Mouse (Mus musculus) lung, postnatal 36 days (tissue): ENCODE data around the gene Hook1.
"Not testable (repeated sequence)": the region's sequence is repeated elsewhere in the genome, so short reads cannot be mapped to it uniquely, and the experiment has no call there.

Source experiments
- DNase-seq: peaks from one replicate; pipeline ENCODE4 v3.0.0; 2022; ENCODE audit warnings: mixed read lengths

The Hook1 gene

DNA sequence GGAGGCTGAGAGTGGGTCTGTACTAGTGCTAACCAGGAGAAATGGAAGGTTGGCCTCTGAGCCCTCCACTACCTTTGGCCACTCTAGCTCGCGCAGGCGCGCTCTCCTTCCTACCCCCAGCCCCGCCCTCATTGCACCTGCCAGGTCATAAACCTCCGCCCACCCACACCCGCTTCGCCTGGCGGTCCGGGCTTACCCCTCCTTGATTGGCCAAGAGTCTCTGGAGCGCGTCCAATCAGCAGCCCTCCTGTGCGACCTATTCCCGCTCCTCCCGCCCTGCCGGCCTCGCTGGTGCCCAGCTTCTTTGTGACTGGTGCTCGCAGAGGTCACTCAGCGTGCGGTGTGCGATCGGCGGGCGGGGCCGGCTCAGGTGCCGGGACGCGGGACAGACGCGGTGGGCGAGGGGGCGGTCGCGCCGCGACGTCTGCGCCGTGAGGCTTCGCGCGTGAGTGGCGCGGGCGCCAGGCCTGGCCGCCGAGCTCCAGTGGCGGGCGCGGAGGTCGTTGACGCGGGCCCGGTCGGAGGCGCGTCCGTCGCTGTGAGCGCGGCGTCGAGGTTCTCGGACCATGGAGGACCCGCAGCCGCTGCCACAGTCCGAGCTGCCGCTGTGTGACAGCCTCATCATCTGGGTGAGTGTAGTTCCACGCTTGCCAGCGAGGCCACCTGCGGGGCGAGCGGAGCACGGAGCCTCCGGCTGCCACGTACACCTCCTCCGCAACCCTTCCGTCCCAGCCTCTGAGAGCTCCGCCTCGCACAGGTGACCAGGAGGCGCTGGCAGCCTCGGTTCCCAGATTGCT, at the start of gene Hook1:
Hook1 (plus strand) TSS at position 313 of the 797 bp plus-strand sequence.
- DNase-seq: peak; percentile 96

DNA sequence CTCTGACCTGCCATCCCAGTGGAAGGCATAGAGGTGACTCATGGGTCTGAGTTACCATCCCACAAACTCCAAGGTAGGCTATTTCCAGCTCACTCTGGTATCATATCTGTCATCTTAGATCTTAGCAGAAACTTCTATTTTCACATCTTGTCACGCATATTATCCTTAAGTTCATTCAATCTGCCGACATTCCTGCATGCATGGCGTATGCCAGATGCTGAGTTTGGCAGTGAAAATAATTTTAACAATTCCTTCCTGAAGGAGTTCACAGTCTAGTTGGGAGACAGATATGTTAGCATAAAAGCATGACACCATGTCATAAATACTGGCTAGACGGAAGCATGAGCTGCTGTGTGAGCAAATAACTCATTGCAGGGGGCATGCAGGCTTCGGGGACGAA, 49.3 kb upstream of the Hook1 start:
- no peak for DNase-seq

DNA sequence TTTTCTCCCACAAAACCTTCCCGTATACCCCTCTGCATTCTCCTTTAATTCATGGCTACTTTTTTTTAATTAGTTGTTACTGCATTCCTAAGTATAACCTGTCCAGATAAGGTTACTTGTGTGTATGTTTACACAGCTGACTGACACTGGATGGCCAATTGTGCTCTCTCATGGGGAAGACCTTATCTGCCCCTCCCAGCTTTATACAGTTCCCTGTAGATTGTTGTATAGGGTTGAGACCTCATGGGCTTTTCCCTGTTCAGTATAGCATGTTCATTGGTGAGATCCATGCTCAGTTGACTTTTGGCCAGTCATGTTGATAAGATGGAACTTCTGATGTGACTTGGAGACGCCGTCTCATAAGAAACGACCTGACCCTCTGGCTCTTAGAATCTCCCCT, 46.6 kb upstream of the Hook1 start:
- no peak for DNase-seq

DNA sequence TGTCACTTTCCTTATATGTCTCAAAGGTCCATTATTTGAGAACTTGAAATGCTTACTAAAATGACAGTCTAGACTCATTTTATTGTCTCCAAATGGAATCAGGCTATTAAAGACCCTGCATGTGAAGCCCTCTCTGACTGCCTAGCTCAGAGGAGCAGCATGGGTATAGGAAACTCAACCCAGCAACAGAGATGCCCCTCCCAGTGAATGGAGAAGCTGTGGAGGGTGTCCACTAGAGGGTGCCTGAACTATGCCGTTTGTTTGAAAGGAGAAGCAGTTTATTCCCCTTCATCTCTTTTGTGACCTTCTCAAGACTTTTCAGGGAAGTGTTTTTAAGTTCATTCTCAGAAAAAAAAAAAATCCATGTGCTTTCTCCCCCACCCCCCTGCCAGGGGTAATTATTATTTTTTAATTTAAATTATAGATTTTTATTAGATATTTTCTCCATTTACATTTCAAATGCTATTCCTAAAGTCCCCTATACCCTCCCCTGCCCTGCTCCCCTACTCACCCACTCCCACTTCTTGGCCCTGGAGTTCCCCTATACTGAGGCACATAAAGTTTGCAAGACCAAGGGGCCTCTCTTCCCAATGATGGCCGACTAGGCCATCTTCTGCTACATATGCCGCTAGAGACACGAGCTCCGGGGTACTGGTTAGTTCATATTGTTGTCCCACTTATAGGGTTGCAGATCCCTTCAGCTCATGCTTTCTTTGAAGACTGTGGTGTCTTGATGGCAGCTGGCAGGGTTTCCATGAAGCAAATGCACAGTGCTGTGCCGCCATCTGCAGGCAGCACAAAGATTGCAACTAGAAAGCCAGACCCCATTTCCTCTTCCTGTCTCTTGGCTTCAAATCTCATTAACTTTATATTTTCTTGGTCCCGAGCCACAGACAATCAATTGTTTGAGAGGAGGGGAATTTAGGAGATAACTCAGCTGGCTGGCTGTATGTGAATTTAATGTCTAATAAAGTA, 42.5 kb upstream of the Hook1 start:
- DNase-seq: peak; percentile 82

DNA sequence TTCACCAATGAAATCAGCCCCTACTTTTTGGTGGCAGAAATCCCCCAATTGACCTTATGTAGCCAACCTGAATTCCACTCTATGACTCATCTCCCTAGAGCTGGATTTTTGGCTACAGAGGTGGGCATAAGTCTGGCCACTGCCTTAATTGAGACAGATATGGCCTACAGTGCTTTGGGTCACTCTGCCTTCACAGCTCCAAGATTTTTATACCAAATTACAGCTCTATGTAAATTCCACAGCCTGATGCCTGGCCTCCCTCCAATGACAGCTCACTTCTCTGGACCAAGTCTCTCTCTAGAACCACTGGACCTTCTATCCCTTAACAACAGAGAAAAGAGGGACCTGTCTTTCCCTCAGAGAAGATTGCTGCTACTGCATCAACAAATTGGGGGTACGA, 38.2 kb upstream of the Hook1 start:
- no peak for DNase-seq

DNA sequence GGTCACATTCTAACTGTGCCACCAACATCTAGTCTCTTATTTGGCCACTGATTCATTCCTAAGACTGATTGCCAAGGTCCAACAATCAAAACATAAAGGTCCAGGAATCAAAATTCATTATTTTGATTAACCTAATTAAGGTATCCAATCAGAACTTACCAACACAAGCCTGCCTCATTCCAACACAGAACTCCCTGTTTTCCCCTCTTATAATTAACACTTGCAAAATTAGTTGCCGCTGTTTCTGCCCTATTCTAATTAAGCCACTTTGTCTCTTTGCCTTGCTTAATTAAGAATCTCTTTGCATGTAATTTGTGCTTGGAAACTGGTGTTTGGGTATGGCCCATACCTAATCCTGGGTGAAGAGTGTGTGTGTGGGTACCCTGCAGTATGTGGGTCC, 37.1 kb upstream of the Hook1 start:
- DNase-seq: no peak

DNA sequence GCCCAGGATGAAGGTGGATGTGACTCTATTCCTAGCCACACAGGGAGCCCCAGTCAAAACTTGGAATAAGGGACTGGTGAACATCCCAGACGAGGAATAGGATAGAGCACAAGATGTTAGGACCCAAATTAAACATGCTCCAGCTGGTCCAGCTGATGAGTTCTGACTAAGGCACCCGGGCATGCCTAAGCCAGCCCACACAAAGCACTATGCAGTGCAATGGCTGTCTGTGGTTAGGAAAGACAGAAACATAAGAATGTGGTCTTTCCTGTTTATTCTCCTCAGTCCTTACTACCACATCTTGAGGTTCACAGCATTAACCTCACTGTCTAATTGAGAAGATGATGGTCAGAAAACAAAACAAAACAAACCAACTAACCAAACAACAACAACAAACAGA, 35.7 kb upstream of the Hook1 start:
- no peak for DNase-seq

DNA sequence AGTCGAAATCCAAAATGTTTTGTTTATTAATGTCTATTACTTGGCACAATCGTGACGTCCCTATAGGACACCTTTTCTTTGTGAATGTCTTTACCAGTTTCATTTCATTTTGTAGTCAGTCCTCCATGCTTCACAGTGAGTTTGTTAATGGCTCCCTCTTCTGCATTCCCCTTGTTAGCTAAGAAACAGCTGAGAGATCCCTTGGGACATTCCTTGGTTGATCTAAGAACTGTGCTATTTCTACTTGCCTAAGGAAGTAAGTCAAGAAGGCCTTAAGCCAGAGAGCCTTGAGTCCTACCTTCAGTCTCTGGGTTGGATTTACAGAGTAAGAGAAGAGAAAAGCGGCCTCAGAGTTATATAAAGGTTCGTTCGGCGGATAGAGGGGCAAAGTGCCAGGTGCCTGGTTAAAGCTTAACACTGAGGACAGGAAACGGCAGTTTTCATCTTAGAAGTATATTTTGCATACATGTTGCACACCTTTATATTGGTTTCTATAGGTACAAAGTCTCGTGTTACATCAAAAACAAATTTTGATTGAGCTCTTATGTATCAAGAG, 33.2 kb upstream of the Hook1 start:
- DNase-seq: no peak

DNA sequence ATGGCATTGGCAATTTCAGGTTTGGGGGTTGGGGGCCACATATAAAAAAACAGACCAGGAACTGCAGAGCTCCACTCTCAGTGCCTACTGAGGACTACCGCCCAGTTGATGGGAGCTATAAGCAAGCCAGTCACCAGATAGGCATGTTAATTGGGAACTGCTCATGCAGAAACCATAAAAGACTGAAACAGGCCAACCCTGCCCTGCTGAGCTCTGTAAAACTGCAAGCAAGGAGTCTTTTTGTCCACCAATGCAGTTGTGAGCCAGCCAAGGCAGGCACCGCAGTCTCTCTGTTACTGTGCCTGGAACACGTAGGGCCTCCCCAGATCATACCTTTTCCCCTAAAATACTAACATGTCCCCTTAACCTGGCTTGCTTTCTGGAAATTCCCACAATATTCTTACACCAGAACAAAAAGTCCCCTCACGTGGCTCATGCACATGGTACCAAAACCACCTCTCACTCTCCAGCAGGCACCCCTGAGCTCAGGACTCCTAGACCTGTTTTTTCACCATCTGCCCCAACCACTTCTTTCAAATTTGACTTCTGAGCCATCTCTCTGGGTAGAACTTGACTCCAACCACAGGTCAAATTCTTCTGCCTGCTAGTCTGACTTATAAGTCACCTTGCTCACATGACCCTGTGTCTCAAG, 32.5 kb upstream of the Hook1 start:
- no peak for DNase-seq

DNA sequence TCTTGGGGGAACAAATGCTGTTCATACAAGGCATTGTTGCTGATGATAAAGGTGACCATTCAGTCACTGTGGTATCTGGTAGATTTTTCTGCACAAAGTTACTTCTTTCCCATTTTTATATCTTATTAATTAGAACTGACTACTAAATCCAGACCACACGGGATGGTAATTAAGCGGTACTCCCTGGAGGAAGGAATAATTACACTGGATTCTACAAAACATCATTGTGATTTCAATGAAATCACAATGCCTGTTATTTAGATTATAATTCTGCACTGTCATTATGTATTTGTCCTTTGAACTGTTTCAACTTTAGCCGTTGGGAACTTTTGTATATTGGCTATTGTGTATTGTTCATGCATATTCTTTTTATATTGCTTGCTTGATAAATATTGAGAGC, 28.3 kb upstream of the Hook1 start:
- no peak for DNase-seq

DNA sequence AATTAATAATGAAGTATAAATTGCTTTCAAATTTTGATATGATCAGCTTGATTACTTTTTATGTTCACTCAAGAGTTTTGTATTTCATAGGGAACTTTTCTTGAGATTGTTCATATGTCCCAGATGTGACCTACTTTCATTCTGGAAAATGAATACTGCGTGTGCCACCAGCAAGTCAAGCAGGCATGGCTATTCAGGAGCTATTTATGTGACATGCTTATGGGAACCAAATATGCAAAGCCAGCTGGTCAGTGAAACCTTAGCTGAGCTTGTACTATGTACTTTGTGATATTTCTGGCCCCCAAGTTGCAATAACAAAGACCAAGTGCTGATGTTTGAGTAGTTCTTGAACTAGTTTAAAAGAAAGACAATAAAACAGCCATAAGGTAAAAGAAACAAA, 19.1 kb upstream of the Hook1 start:
- no peak for DNase-seq

DNA sequence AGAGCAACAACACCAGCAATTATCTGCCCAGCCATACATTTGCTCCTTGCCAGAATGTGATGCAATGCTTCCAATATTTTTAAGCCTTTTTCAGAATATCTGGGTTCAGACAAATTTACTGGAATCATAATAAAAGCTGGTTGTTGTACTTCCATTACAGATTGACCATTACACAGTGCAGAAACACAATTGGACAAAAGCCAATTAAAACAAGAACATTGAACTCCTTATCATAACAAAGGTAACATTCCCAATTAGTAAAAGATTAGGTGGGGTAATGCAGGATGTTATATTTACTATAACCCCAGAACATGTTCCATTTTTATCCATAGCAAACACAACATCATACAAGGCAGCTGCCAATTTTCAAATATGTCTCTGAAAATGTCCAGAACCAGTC, 13.7 kb upstream of the Hook1 start:
- DNase-seq: no peak

DNA sequence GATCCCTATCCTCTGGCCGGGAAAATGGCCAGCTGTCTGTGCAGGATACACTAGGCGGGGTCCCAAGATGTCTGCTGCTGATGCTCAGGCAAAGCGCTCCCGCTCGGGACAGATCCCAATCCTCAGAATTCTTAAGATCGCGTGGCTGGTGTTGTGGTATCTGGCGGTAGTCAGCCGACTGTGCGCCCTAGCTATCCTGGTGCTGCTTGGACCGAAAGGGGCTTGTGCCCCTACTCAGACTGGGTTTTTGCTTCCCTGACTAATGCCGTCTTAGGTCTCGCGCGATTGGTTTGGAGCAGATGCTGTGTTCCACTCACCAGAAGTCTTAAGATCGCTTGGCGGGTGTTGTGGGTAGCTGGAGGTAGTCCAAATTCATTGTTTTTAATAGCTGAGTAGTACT, 15.2 kb downstream of the Hook1 start:
- DNase-seq: not testable (repeated sequence)

DNA sequence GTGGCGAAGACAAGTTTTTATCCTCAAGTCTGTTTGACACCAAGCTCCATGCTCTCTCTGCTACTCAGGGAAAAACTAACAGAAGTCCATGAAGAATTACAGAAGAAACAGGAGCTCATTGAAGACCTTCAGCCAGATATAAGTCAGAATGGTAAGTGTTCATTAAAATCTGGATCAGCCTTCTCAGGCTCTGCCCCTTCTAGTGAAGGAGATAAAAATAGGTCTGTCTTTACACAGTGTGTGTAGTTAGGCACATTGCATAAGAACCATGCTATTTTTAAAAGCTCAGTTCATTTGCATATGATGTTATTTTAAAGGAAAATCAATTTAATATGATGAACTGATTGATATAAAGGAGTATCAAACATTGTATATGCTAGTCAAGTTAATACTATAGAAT, 49.8 kb downstream of the Hook1 start:
- DNase-seq: no peak

DNA sequence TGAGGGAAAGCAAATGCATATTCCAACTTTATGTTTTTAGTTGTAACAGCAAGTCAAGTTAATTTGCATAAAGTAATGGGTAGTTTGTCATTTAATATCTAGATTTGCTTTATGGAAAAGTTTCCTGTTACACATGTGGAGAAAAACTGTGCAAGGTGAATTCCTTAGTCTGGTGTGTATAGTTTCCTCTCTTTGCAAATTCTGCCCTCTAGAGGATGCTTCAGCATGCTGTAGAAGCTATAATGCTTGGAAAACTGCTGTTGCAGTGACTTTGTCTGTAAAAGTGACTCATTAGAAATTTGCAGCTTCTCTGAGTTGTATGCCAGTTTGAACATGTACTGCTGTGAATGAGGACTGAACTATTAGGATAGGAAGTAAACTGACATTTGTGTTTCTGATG, 55.8 kb downstream of the Hook1 start:
- no peak for DNase-seq

DNA sequence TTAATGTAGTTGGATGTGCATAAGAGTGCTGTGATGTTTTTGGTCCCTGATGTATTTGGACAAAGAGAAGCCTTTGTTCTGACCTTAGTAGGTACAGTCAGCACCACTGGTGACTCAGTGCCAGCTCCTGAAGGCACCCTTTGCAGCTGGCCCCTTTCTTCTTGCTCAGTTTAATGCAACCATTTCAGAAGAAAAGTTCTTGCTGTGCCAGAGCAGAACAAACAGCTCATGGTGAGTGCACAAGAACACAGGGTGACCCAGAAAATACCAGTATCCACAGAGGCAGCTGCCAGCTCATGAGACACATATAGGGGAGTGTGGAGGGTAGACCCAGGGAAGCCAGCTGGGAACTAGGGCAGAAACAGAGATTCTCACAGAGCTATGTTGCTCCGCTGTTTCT, 61.4 kb downstream of the Hook1 start:
- DNase-seq: no peak

DNA sequence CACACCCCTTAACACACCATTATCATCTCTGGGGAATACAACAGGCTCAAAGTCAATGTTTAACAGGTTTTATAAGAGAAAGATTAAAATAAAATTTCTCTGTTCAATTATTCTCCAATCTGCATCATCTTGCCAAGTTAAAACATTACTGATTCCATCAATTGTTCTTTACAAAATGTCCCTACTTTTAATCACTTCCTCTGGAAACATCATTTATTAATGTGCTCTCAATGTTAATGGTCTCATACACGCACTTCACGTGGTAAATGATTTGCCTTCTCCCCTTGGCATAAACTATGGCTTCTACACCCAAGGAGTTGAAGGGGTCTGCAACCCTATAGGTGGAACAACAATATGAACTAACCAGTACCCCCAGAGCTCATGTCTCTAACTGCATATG, 93.1 kb downstream of the Hook1 start:
- DNase-seq: no peak

DNA sequence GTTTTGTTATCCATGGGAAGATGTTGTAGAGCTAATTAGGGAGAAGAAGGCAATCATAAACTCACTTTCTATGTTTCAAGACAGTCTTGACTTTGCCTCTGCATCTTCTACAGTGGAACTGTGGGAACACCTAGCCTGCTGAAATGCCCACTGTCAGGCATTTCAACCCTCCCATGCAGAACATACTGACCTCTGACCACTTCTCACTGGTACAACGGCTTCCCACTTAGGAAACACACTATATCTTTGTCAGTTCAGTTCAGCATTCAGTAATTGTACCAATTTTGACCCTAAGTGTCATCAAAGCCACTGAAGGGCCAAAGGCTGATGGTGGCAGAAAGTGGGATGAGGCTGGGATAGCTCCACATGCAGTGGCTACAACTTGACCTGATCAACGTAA, 95.0 kb downstream of the Hook1 start:
- DNase-seq: no peak
